Mouse (Mus musculus) liver, adult 10 weeks (tissue): ENCODE measurements around the gene Gm43302. TPM values are rescaled to one million over a fixed set of nuclear protein-coding genes. Genes with fewer than 3 reads are reported as not detected.

Source experiments
- polyA plus RNA-seq: library from polyadenylated mRNA; stranded (reverse); fragments of 350-450 nt; fragmentation: Illumina TruSeq; extraction: RNeasy Lipid Tissue Mini Kit (QIAGEN cat#74804); gene quantifications from one replicate; pipeline ENCODE4 v1.2.3, GENCODE M21; 2014; ENCODE audit warnings: low read depth, low replicate concordance

The Gm43302 gene
- polyA plus RNA-seq, result not detected

DNA sequence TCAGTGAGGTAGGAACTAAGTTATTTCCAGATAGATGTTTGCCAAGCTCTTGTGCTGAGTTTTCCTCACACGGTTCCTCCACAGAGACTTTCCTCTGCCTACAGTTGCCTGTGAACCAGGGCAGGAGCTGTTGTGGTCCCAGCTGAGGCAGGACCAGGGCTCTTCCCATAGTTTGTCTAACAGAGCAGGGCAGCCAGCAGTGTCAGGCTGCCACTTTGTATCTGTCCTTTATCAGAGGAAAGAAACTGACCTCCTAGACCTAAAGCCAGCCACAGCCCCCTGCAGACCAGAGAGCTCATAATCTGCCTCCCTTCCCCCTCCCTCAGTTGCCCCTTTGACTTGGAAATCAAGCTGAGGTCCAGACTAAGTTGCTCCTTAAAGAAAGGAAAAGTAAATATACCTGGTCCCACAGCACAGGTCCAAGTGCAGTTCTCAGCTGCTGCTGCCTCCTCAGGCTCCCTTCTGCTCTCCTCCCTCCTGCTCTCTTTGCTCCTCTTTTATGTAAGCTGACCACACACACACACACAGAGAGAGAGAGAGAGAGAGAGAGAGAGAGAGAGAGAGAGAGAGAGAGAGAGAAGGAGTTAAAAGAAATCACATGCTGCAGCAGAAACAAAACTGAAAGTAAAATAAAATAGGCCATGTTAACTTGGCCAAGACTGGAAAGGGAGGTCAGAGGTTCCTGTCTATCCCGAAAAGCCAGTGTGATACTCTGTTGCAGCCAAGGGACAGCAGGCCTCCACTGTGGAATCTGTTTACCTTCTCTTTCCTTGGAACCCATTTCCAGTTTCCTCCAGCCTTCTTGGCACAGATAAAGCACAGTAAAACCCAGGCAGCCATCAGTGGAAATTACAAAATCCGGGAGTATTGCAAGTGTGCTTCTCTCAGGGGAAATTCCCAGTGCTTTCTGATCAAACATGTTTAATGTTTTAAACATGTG lies at the start of gene Gm43302, which contains the start of gene Gbp6:
Gene Gm43302 (minus strand): TSS at position 470 of the 940 bp plus-strand sequence.
Gene Gbp6 (minus strand): TSS at position 473 of the 940 bp plus-strand sequence.

DNA sequence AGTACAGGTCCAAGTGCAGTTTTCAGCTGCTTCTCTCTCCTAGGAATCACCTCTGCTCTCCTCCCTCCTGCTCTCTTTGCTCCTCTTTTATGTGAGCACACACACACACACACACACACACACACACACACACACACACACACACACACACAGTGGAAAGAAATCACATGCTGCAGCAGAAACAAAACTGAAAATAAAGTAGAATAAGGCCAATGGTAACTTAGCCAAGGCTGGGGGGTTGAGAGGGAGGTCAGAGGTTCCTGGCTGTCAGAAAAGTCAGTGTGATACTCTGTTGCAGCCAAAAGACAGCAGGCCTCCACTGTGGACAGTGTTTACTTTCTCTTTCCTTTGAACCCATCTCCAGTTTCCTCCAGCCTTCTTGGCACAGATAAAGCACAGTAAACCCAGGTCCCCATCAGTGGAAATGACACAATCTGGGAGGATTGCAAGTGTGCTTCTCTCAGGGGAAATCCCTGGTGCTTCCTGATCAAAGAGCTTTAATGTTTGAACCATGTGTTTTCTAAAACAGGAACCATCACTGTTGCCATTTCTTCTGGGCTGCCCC lies 53.9 kb downstream of the Gm43302 start, which contains the start of gene Gbp10:
Gene Gbp10 (minus strand): TSS at position 51 of the 565 bp plus-strand sequence.

Other genes with a start within 250 kb of the Gm43302 start
- gene Gbp9, start 154.2 kb downstream of the Gm43302 start, polyA plus RNA-seq, result 6.2 TPM
- 7.3 TPM for gene Gbp8, start 154.2 kb downstream of the Gm43302 start, polyA plus RNA-seq
- gene Gbp4, start 154.1 kb downstream of the Gm43302 start, polyA plus RNA-seq, result 5.9 TPM
- 34.8 TPM for gene Gbp10, start 54.2 kb downstream of the Gm43302 start, polyA plus RNA-seq
- 32.6 TPM for gene Gbp6, start within 50 bp of the Gm43302 start, polyA plus RNA-seq
- gene Lrrc8b, start 122.1 kb upstream of the Gm43302 start, polyA plus RNA-seq, result 1.0 TPM
- 2.1 TPM for gene Lrrc8c, start 225.7 kb upstream of the Gm43302 start, polyA plus RNA-seq